Mouse (Mus musculus): Measurements from ENCODE around the gene 2200002D01Rik. TPM values are rescaled to one million over a fixed set of nuclear protein-coding genes. Genes with fewer than 3 reads are reported as not detected.

Gene 2200002D01Rik
- total RNA-seq (2023), result 1.2 TPM

GRCm38 (mm10) chr7:29248261-29248841, at the start of gene 2200002D01Rik:
Gene 2200002D01Rik, minus strand, starts transcription at chr7:29248466.

DNA sequence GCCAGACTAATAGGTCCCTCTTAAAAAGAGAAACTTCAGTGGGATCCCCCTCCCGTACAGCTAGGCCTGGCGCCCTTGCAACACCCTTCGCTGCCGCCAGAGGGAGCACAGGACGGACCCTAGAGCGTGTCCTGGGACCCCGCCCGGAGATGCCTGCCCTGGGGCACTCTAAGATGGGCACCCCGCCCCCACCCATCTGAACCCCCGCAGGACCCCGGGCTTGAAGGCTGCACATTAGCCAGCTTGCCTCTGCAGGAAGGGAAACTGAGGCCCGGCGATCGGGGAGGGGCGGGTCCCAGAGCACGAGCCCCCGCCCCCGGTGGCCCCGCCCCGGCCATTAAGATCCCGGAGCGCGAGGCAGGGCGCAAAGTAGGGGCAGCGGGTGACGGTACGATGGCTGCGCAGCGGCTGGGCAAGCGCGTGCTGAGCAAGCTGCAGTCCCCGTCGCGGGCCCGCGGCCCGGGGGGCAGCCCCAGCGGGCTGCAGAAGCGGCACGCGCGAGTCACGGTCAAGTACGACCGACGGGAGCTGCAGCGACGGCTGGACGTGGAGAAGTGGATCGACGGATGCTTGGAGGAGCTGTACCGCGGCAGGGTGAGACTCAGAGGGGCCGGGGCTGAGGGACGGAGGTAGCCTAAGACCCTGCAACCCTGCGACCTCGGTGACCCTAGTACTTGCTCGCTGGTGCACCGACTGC, 40.8 kb upstream of the 2200002D01Rik start, which contains the start of gene Ppp1r14a:
Gene Ppp1r14a (plus strand): TSS at position 367 of the 697 bp plus-strand sequence.

GRCm38 (mm10) chr7:29281201-29282073, 33.2 kb upstream of the 2200002D01Rik start, which contains the start of gene Spint2:
Gene Spint2, minus strand, starts transcription at chr7:29281912.

GRCm38 (mm10) chr7:29238019-29238967, 10.0 kb downstream of the 2200002D01Rik start, which contains the start of gene Yif1b:
Gene Yif1b, plus strand, starts transcription at chr7:29238329.

GRCm38 (mm10) chr7:29232247-29233013, 15.8 kb downstream of the 2200002D01Rik start, which contains the start of gene Kcnk6:
Gene Kcnk6, minus strand, starts transcription at chr7:29232515.

GRCm38 (mm10) chr7:29213675-29214082, 34.6 kb downstream of the 2200002D01Rik start, which contains the start of gene Catsperg1:
Gene Catsperg1, minus strand, starts transcription at chr7:29214035.

Other genes with a start within 250 kb of the 2200002D01Rik start
- gene Ryr1, start 123.3 kb downstream of the 2200002D01Rik start, total RNA-seq (2023), result not detected
- 2.9 TPM for gene Rasgrp4, start 113.6 kb downstream of the 2200002D01Rik start, total RNA-seq (2023)
- 36.9 TPM for gene Fam98c, start 92.2 kb downstream of the 2200002D01Rik start, total RNA-seq (2023)
- not detected for gene Ggn, start 78.3 kb downstream of the 2200002D01Rik start, total RNA-seq (2023)
- 1.0 TPM for gene Spred3, start 78.1 kb downstream of the 2200002D01Rik start, total RNA-seq (2023)
- gene Psmd8, start 67.8 kb downstream of the 2200002D01Rik start, total RNA-seq (2023), result 152 TPM
- gene Catsperg1, start 34.4 kb downstream of the 2200002D01Rik start, total RNA-seq (2023), result 0.77 TPM
- 1.3 TPM for gene Kcnk6, start 16.0 kb downstream of the 2200002D01Rik start, total RNA-seq (2023)
- 23.8 TPM for gene Yif1b, start 10.1 kb downstream of the 2200002D01Rik start, total RNA-seq (2023)
- 78.7 TPM for gene Spint2, start 33.4 kb upstream of the 2200002D01Rik start, total RNA-seq (2023)
- gene Ppp1r14a, start 40.8 kb upstream of the 2200002D01Rik start, total RNA-seq (2023), result 1.8 TPM
- gene Dpf1, start 55.5 kb upstream of the 2200002D01Rik start, total RNA-seq (2023), result not detected

All from CD4-positive naive resting alpha-beta T cell, adult 57 days (primary cell).